Mouse (Mus musculus) spleen, embryonic (tissue): ENCODE measurements around the gene Olfr433.
"Not testable (repeated sequence)": the region's sequence is repeated elsewhere in the genome, so short reads cannot be mapped to it uniquely, and the experiment has no call there.

Experiments
- CTCF ChIA-PET: fragments of 350-600 bp; sonication (Branson Sonifier 250); formaldehyde crosslinking; loops from one replicate; lab custom pipeline; 2022; lab: Charles Lee

Olfr433 gene

GRCm38 (mm10) chr1:174040523-174041177 is at the start of gene Olfr433:
Olfr433 (plus strand) TSS chr1:174040705.
- CTCF ChIA-PET: no interaction called here

- CTCF ChIA-PET: no interaction called here
These were observed 45.5 kb upstream of the Olfr433 start for GRCm38 (mm10) chr1:173995003-173995402.

- CTCF ChIA-PET: not testable (repeated sequence)
These were observed 36.0 kb upstream of the Olfr433 start for GRCm38 (mm10) chr1:174004352-174005109.

- CTCF ChIA-PET: not testable (repeated sequence)
These were observed 33.5 kb upstream of the Olfr433 start for GRCm38 (mm10) chr1:174007050-174007449.

- CTCF ChIA-PET: no interaction called here
These were observed 8.8 kb upstream of the Olfr433 start, which contains the start of gene Ifi205 for GRCm38 (mm10) chr1:174031698-174032097. Ifi205 (minus strand) TSS chr1:174031810.

- CTCF ChIA-PET: no interaction called here
These were observed 4.7 kb upstream of the Olfr433 start for GRCm38 (mm10) chr1:174035841-174036240.

GRCm38 (mm10) chr1:174038480-174038879 is 2.0 kb upstream of the Olfr433 start:
- CTCF ChIA-PET: no interaction called here

- CTCF ChIA-PET: interaction anchor here (1.0 kb wide), 1 partner anchor 30 kb away, joined by 3 read pairs; no protein-coding TSS in a partner anchor
These were observed 1.8 kb downstream of the Olfr433 start for GRCm38 (mm10) chr1:174042091-174042884.

GRCm38 (mm10) chr1:174044431-174044830 is 3.9 kb downstream of the Olfr433 start:
- CTCF ChIA-PET: no interaction called here

- CTCF ChIA-PET: not testable (repeated sequence)
These were observed 7.7 kb downstream of the Olfr433 start for GRCm38 (mm10) chr1:174048227-174048626.

GRCm38 (mm10) chr1:174048893-174049292 is 8.4 kb downstream of the Olfr433 start, which contains the start of gene Olfr432:
Olfr432 (plus strand) TSS chr1:174049205.
- CTCF ChIA-PET: interaction anchor here (0.6 kb wide), 1 partner anchor 168 kb away, joined by 3 read pairs; no protein-coding TSS in a partner anchor

GRCm38 (mm10) chr1:174049357-174049756 is 8.9 kb downstream of the Olfr433 start:
- CTCF ChIA-PET: not testable (repeated sequence)

- CTCF ChIA-PET: no interaction called here
These were observed 10.0 kb downstream of the Olfr433 start for GRCm38 (mm10) chr1:174050532-174050931.

- CTCF ChIA-PET: no interaction called here
These were observed 11.0 kb downstream of the Olfr433 start for GRCm38 (mm10) chr1:174051515-174051914.

- CTCF ChIA-PET: no interaction called here
These were observed 11.5 kb downstream of the Olfr433 start for GRCm38 (mm10) chr1:174051931-174052536.

- CTCF ChIA-PET: no interaction called here
These were observed 12.5 kb downstream of the Olfr433 start for GRCm38 (mm10) chr1:174052981-174053380.

GRCm38 (mm10) chr1:174055248-174055647 is 14.7 kb downstream of the Olfr433 start:
- CTCF ChIA-PET: no interaction called here

- CTCF ChIA-PET: no interaction called here
These were observed 25.8 kb downstream of the Olfr433 start, which contains the start of gene Olfr430 for GRCm38 (mm10) chr1:174066305-174066704. Olfr430 (plus strand) TSS chr1:174066605.

- CTCF ChIA-PET: no interaction called here
These were observed 43.5 kb downstream of the Olfr433 start, which contains the start of gene Olfr429 for GRCm38 (mm10) chr1:174084031-174084430. Olfr429 (plus strand) TSS chr1:174084331.
